Mouse (Mus musculus): ENCODE measurements at regions not wholly inside any gene's neighbourhood (a gene's known extent, or its start where the extent isn't known, plus 50 kb on each side); places are given as distances from the start of the nearest gene placed in this dataset.

- no peak for DNase-seq (ENCODE audit: low spot score)
These were observed 424.0 kb upstream of the Sorcs1 start for GRCm38 (mm10) chr19:51102411-51102810.

- DNase-seq (ENCODE audit: low spot score): no peak
These were observed 396.3 kb upstream of the Sorcs1 start for GRCm38 (mm10) chr19:51074762-51075161.

DNA sequence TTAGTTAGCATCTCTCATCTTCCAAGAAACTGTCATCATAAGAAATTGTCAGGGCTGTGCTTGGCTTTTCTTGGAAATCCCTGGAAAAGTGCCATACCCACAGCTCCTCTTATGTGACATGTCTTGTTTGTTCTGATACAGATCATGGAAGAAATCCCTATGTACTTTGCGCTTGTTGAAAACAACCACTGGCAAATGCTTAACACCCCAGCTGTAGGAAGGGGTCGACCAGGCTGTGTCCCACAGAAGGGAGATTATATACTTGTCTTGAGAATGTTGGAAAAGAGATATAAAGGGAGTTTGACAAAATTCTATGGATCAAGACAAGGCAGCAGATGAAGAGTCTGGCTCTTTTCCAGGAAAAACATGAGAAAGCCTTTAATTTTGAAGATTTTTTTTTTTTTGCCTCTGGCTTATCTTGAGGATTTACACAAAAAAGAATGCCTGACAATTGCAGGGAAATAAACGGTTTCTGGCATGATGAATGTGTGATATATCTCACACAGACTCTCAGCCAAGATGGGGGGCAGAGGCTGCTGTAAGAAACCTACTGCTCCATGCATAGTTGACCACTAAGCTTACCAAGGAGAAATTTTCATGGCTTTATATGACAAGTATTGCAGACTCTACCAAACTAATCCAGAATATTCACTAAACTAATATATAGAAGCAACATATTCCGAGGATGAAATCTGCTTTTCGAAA, 381.7 kb upstream of the Sorcs1 start:
- DNase-seq (ENCODE audit: low spot score): no peak

DNA sequence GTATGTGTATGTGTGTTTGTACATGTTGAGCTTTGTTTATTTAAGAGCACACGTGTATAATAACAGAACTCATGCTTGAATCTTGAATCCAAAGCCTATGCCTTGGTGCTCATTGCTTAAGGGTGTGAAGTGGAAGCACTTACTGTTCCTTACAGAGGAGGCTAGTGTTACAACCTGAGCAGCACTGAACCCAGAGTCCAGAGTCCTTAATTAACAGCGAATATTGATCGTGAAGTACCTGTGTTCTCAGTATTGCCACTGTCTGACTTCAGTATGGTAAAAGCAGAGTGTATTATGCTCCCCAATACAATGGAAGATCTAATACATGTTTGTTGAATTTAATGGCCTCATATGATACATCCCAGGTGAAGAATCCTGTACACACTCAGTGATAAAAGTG, 365.1 kb upstream of the Sorcs1 start:
- no peak for DNase-seq (ENCODE audit: low spot score)

- DNase-seq (ENCODE audit: low spot score): no peak
These were observed 316.0 kb upstream of the Sorcs1 start for GRCm38 (mm10) chr19:50994471-50994870.

- DNase-seq (ENCODE audit: low spot score): no peak
These were observed 292.6 kb upstream of the Sorcs1 start for GRCm38 (mm10) chr19:50971066-50971465.

- no peak for DNase-seq (ENCODE audit: low spot score)
These were observed 283.5 kb upstream of the Sorcs1 start for GRCm38 (mm10) chr19:50961910-50962309.

- DNase-seq (ENCODE audit: low spot score): no peak
These were observed 266.6 kb upstream of the Sorcs1 start for GRCm38 (mm10) chr19:50945006-50945405.

- DNase-seq (ENCODE audit: low spot score): no peak
These were observed 233.2 kb upstream of the Sorcs1 start for GRCm38 (mm10) chr19:50911646-50912045.

GRCm38 (mm10) chr19:50910674-50911073, 232.2 kb upstream of the Sorcs1 start:
- no peak for DNase-seq (ENCODE audit: low spot score)

DNA sequence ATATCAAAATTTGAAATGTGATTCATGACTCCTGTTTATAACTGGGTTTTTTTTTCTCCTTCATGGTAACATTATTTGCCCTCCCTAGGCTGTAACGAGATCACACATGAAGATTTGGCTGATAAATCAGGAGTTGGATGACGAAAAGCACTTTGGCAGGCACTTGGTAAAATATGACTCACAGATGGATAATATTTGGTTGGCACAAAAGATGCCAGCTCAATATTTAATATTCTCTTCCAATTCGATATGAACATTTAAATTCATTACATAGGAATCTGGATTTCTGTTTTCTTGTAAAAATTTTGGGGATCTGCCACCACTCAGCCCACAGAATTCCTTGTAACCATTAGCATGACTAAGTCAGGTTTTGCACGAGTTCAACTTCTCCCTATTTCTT, 230.3 kb upstream of the Sorcs1 start:
- DNase-seq (ENCODE audit: low spot score): peak; percentile 9

DNA sequence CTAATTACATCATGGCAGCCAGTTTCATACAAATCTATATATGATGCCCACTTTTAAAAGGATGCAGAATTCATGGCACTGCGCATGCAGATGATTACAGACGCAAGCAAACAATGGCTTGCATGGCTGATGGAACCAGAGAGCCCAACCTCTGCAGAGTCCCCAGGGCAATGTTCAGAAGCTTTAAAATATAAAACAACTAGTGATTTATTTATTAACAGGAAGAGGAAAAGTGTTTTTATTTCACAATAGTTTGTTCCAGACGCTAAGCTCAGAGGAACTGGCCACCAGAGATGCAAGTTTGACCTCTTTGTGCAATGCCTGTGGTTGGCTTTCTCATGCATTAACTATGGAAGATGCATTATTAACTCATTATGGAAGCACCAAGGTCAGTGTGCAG, 215.3 kb upstream of the Sorcs1 start:
- no peak for DNase-seq (ENCODE audit: low spot score)

DNA sequence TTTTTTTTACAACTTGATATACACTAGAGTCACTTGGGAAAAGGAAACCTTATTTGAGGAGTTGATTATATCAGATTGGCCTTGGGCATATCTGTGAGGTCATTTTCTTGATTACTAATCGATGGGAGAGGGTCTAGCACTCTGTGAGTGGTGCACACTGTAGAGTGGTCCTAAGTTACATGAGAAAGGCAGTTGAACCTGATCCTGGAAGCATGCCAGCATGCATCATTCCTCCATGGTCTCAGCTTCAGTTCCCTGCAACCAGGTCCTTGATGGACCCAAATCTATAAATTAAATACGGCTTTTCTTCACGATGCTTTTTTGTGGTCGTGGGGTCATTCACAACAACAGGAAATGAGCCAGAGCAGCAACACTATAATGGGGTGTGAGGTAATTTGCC, 194.2 kb upstream of the Sorcs1 start:
- DNase-seq (ENCODE audit: low spot score): no peak

DNA sequence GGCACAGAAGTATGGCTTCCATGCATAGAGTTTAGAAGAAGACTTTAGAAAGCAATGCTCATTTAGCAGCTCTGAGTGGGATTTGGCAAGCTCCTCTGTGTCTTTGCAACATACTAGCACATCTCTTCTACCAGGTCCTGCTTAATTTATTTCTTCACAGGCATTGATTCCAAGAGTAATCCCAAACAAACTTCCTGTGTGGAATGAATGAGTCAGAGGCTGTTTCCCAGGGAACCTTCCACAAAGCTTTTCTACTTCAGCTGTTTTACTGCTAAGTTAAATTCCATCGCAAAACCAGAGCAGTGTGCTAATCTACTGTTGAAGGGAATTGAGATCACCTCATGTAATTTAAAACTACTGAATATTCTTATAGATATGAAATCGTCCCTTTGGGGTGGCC, 193.7 kb upstream of the Sorcs1 start:
- no peak for DNase-seq (ENCODE audit: low spot score)

DNA sequence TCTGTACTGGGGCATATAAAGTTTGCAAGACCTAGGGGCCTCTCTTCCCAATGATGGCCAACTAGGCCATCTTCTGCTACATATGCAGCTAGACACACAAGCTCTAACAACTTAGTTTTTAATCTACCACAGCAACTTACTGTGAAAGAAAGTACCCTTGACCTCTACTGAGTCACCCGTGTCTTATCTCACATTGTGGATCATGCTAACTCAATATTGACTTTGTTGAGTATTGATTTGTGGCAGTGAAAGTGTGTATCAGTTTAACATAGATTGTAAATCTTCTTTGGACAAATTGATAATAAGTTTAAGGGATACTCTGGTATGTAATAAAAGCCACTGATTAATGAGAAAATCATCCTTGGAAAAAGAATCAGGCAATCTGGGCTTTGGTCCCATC, 176.4 kb upstream of the Sorcs1 start:
- no peak for DNase-seq (ENCODE audit: low spot score)

DNA sequence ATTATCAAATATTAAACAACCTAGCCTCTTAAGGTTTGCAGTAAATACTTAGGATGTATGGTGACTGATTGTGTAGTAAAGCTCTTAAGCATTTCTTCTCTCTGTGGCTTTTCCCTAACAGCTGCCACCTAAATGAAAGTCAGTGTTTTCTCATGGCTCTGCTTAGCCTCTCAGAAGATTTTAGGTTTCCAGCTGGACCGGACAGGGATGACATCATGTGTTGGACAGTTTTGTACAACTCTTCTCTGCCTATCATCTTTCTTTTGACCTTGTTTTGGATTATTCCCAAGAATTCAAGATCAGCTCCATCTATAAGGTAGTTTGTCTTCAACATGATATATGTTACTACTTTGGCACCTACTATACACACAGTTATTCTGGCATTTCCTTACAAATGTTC, 162.1 kb upstream of the Sorcs1 start:
- no peak for DNase-seq (ENCODE audit: low spot score)

Measured in layer of hippocampus, adult 11-12 months (tissue).